Mouse (Mus musculus) left cerebral cortex, adult 2 months (tissue): ENCODE measurements around the gene Clec4f. TPM values are rescaled to one million over a fixed set of nuclear protein-coding genes. Genes with fewer than 3 reads are reported as not detected.
"Not testable (repeated sequence)": the region's sequence is repeated elsewhere in the genome, so short reads cannot be mapped to it uniquely, and the experiment has no call there.

Source experiments
- DNase-seq, 2 experiments: peaks; one replicate each; pipeline ENCODE4 v3.0.0; 2021 to 2022; ENCODE audit warnings: low spot score in 2 of 2, mixed read lengths in 1 of 2; ENCODE audit errors: extremely low spot score in 1 of 2
- H3K27ac ChIP-seq: fragments of 200-600 bp; 2 replicates; pipeline ENCODE4 v1.8.1; 2022
- H3K4me3 ChIP-seq: fragments of 200-600 bp; 2 replicates; pipeline ENCODE4 v1.8.1; 2022
- CTCF ChIP-seq: fragments of 200-600 bp; IDR thresholded peaks from 2 replicates; pipeline ENCODE4 v1.8.1; 2022; ENCODE audit warnings: antibody characterized with exemption, mild to moderate bottlenecking, moderate library complexity
- intact Hi-C: fragments of 180-260 bp; cut with DNase I; formaldehyde crosslinking; loops from one replicate; pipeline ENCODE4 v1.15.1; 2025
- total RNA-seq, 2 experiments: library from RNA; stranded (reverse); gene quantifications; 2 replicates each; pipeline ENCODE4 v1.2.3; 2021

Clec4f gene
- total RNA-seq, 2 experiments from 2014 or later: not detected

DNA sequence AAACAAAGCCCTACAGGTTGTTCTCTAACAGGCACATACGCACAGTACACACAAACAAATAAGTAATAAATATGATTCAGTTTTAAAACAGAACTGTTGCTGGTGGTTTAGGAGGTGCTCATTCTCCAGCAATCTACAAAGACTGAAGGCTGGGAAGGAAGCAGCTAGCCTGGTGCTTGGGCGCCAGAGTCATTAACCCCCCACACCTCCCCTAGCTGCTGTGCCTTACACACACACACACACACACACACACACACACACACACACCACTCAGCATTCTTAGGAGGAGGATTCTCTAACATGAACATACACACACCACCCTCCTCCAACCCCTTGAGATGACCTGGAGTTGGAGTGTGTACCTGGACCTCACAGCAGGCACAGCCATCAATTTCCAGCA is 34.9 kb upstream of the Clec4f start:
- no peak for DNase-seq
- intact Hi-C loops: loop anchor here (5.0 kb wide), 1 partner anchor 41 kb away; no protein-coding TSS in a partner anchor
- H3K4me3 ChIP-seq: no peak overlapping the region
- TF ChIP-seq CTCF: no peak
- H3K27ac ChIP-seq: no peak overlapping the region

DNA sequence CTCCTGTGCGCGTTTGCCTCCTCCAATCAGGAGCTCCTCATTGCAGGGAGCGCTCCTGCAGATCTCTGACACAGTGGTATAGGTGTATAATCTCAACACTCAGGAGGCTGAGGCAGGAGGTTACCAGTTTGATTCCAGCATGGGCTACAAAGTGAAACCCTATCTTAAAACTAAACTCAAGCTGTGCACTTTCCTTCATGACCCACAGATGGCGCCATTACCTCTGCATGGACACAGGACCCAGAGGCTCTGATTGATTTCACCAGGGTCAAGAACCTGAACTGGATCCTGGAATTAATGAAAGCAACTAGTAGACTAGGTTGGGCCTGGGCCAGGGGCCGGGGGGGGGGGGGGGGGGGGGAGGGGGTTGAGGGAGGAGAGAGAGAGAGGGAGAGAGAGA is 34.3 kb upstream of the Clec4f start:
- TF ChIP-seq CTCF: peak; percentile 67
- no peak for DNase-seq
- H3K4me3 ChIP-seq: no peak overlapping the region
- H3K27ac ChIP-seq: no peak overlapping the region
- intact Hi-C loops: loop anchor here (5.0 kb wide), 1 partner anchor 42 kb away; no protein-coding TSS in a partner anchor

DNA sequence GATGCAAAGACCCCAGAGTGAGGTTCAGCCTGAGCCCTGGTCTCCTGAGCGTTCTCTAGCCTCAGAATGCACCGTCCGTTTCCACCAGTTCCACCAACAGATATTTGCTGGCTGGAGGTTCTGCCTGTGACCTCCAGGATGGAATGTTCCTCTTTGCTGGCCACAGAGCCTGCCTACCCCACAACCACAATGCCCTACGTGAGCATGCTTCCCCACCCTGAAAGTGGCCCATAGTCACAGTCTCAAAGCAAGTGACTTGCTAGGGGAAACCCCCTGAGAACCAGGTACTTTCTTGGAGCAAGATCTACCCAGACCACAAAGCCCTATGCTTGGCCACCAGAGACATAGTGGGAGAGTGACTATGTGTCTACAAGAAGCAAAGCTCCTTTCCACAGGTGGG is 33.4 kb upstream of the Clec4f start:
- Histone ChIP-seq H3K27ac (no peak overlapping the region), H3K4me3 (no peak overlapping the region)
- intact Hi-C loops: no loop called here
- DNase-seq: no peak
- TF ChIP-seq CTCF: no peak

DNA sequence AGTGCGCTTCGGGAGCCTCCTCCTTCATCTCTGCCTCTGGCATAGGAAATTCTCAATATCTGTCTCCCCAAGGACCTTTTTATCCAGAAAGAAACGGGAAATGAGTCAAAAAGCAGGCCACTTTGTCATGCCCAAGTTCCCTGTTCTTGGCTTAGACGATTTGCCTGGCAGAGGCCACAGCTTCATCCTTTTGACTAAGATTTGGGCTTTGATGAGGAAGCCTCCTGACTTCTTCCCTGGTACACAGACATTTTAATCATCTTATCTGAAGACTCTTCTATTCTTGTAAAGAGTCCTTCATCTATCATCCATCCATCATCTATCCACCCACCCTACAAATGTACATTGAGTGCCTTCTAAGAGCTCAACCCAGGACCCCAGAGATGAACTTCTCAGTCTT is 21.8 kb upstream of the Clec4f start, which contains the start of gene Cd207:
Gene Cd207, minus strand, starts transcription at position 101 of the 400 bp plus-strand sequence.
- no peak for TF ChIP-seq CTCF
- intact Hi-C loops: loop anchor here (10.0 kb wide), 2 partner anchors 393 to 453 kb away; no protein-coding TSS in a partner anchor
- Histone ChIP-seq H3K27ac (no peak within 1 kb of the TSS), H3K4me3 (no peak within 1 kb of the TSS)
- no peak for DNase-seq

DNA sequence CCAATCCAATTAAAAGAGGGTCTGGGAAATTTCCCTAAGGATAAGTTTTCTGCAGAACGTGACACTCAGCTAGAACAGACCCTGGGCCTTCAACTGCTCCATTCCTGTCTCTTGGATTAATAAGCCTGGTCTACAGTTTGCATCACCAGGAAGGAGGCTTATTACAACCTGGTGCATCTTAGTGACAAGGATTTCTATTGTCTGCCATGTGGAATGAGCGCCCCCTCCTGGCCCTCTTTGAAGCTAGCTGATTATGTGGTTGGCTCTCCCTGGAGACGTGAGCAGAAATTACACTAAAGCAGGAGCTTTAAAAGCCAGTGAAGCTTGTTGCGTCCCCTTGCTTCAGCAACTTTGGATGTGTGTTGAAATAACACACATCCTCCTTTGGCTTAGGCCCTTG is 17.4 kb upstream of the Clec4f start:
- DNase-seq: peak; percentile 67 to 79
- Histone ChIP-seq H3K4me3 (no peak overlapping the region), H3K27ac (no peak overlapping the region)
- peak; percentile 84 for TF ChIP-seq CTCF
- intact Hi-C loops: loop anchor here (1.0 to 10.0 kb wide), 5 partner anchors 90 to 449 kb away; no protein-coding TSS in a partner anchor

DNA sequence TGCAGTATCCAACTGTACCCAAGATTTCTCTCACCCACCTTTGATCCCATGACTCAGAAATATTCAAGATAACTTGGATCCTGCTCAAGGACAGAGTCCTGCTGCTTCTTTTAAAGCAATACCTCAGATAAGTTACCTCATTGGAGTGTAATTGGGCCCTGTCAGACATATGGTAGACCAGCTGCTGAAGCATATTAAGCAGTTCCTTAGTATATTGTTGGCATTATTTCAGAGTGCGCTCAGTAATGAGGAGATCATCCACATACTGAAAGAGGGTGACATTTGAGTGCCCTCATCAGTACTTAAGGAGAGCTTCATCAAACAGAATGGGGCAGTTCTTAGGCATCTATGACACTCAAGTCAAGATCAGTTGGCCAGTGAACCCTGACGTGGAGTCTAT is 9.0 kb upstream of the Clec4f start:
- H3K27ac ChIP-seq: no peak overlapping the region
- H3K4me3 ChIP-seq: no peak overlapping the region
- intact Hi-C loops: no loop called here
- DNase-seq: no peak
- no peak for TF ChIP-seq CTCF

DNA sequence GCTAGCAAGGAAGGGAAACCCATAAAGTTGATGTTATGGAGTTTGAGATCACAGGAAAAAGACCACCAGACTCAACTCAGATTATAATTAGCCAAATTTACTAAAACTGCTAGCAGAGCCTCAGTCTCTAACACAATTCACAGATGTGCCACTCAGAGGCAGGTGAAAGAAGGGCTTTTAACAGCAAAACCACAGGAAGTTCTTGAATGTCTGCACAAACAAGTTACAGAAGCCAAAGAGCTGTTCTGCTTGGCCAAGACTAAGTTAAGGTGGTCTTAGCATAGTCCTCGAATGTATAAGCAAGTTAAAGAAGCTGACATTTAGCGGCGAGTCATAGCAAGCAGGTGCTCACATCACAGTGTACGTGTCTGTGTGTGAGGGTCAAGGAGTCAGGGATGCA is 4.8 kb upstream of the Clec4f start:
- no peak overlapping the region for H3K4me3 ChIP-seq
- no peak overlapping the region for H3K27ac ChIP-seq
- intact Hi-C loops: no loop called here
- DNase-seq: no peak
- no peak for TF ChIP-seq CTCF

DNA sequence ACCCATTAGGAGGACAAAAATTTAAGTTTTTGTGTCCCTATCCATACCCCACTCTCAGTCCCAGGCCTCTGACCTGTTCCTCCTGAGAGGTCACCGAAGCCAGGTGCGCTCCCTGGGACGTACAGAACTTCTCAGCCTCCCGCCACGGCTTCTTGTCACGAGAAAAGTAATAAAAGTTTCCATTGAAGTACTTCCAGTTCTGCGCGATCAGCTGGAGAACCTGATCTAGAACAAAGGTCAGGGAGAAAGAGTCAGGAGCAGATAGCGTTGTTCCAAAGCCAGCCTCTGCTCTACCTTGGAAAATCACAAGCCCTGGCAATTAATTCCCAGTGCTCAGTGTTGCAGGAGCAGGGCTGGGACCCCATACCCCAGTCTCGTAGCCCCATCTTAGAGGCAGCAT is 9.3 kb downstream of the Clec4f start:
- H3K27ac ChIP-seq: no peak overlapping the region
- no peak for TF ChIP-seq CTCF
- no peak for DNase-seq
- intact Hi-C loops: no loop called here
- H3K4me3 ChIP-seq: no peak overlapping the region

DNA sequence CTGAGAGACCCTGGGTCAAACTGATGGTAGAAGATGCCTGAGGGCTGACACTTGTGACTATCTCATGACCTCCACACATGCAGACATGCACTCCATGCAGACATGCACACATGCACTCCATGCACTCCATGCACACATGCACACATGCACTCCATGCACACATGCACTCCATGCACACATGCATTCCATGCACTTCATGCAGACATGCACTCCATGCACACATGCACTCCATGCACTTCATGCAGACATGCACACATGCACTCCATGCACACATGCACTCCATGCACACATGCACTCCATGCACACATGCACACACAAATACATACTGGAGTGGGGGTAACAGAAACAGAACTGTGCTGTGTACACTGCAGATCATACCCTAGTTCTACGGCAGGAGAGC is 20.7 kb downstream of the Clec4f start:
- no peak for DNase-seq
- intact Hi-C loops: no loop called here
- Histone ChIP-seq H3K27ac (no peak overlapping the region), H3K4me3 (no peak overlapping the region)
- TF ChIP-seq CTCF: no peak

DNA sequence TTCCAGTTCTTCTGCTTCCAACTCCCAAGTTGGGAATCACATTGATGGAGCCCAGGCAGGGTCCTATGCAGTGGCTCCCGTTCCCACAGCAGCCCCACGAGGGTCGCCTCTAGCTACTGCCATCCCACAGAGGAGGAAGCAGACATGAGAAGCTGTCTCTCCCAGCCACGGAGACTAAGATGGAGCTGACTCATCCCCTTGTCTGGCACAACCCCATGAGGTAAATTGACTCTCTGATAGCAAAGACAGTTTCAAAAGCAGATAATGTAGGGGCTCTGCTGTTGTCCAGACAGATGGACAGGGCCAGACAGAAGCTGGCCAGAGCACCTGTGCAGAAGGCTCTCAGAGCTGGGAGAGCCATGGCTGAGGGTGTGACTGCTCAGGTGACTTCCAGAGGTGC is 21.4 kb downstream of the Clec4f start:
- intact Hi-C loops, H3K4me3 ChIP-seq, DNase-seq, H3K27ac ChIP-seq: not testable (repeated sequence)

DNA sequence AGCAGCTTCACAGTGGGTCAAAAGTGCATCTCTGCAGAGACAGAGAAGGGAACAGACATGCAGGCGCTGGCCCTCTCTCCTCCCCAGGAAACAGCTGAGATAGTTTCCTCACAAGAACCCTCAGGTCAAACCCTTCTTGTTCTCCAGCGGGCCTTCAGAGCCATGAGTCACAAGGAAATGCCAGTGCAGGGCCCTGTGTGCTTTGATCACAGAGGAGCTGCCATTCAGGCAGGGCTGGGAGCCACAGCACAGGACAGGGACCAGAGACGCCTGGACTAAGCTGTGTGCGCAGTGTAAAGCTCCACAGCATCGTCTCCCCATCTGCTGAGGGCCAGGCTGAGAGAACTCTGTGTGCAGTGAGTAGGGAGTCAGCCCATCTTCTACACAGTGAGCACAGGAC is 21.9 kb downstream of the Clec4f start:
- intact Hi-C loops, H3K27ac ChIP-seq, DNase-seq, H3K4me3 ChIP-seq: not testable (repeated sequence)

DNA sequence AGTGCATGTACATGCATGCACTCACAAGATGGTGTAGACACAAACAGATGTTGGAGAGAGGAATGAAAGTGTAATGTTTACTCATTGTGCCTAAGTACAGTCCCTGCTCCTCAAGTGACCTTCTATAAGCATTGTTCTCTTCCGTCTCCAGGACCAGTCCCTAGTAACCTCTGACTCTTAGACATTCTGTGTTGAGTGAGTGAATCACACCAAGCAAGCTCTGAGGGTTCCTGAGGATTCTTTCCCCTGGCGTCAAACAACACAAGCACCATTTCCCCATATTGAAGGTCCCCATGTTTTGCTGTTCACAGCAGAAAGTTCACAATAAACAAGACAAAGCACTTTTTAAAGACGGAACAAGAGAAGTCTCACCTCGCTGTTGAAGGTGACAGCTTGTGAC is 24.2 kb downstream of the Clec4f start:
- no peak overlapping the region for H3K4me3 ChIP-seq
- intact Hi-C loops: no loop called here
- DNase-seq: no peak
- no peak for TF ChIP-seq CTCF
- H3K27ac ChIP-seq: no peak overlapping the region

DNA sequence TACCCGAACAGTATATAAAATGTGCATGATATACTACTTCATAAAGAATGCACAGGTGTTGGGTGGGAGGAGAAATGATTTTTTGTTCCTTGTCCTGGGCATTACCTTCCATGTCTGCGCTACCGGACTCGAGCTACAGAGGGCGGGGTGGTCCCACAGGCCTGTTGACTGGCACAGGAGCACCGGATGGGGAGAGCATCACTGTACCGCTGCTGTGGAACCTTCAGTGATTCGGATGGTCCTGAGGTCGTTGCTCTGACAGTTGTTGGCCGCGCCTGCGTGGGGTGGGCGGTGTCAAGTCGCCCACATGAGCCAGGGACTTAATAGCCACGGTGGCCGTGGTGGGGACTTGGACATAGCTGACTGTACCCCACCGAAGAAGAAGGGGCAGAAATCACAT is 29.2 kb downstream of the Clec4f start:
- no peak overlapping the region for H3K27ac ChIP-seq

More for the DNA sequence above, 29.2 kb downstream of the Clec4f start:
- DNase-seq: no peak
- TF ChIP-seq CTCF: no peak
- no peak overlapping the region for H3K4me3 ChIP-seq
- intact Hi-C loops: no loop called here
